Mouse (Mus musculus) stomach, embryonic 14.5 days (tissue): ENCODE measurements at regions not wholly inside any gene's neighbourhood (a gene's known extent, or its start where the extent isn't known, plus 50 kb on each side); places are given as distances from the start of the nearest gene placed in this dataset.

Experiments used
- ATAC-seq: fragments of 200-750 bp; cut with Nextera tagmentation; 2 replicates; pipeline ENCODE4 v1.8.0; 2017; ENCODE audit warnings: low read depth, moderate TSS enrichment; ENCODE audit not compliant: insufficient number of reproducible peaks, insufficient read depth, low FRiP score
- H3K27ac ChIP-seq: fragments of 300-500 bp; sonication (generic); 2 replicates; pipeline ENCODE4 v1.5.1; 2014; ENCODE audit warnings: mild to moderate bottlenecking, low read length, moderate library complexity, mixed read lengths
- H3K27me3 ChIP-seq: fragments of 300-500 bp; sonication (generic); 2 replicates; pipeline ENCODE4 v1.6.1; 2014; ENCODE audit warnings: low read length, control low read depth, mixed read lengths; ENCODE audit not compliant: control insufficient read depth, insufficient read depth
- H3K36me3 ChIP-seq: fragments of 300-500 bp; sonication (generic); 2 replicates; pipeline ENCODE4 v1.6.1; 2014; ENCODE audit warnings: mild to moderate bottlenecking, control low read depth, low read length, moderate library complexity, mixed read lengths; ENCODE audit not compliant: control insufficient read depth, insufficient read depth
- H3K4me1 ChIP-seq: fragments of 300-500 bp; sonication (generic); 2 replicates; pipeline ENCODE4 v1.6.1; 2014; ENCODE audit warnings: low read length, control low read depth, mixed read lengths; ENCODE audit not compliant: control insufficient read depth, insufficient read depth
- H3K4me2 ChIP-seq: fragments of 300-500 bp; sonication (generic); replicated peaks from 2 replicates; pipeline ENCODE4 v1.6.1; 2014; ENCODE audit warnings: low read depth, low read length, control low read depth
- H3K4me3 ChIP-seq: fragments of 300-500 bp; sonication (generic); 2 replicates; pipeline ENCODE4 v1.5.1; 2014; ENCODE audit warnings: low read depth, low read length, control low read depth
- H3K9ac ChIP-seq: fragments of 300-500 bp; sonication (generic); replicated peaks from 2 replicates; pipeline ENCODE4 v1.6.1; 2014; ENCODE audit warnings: low read depth, mild to moderate bottlenecking, control low read depth, low read length, moderate library complexity, mixed read lengths
- H3K9me3 ChIP-seq: fragments of 300-500 bp; sonication (generic); 2 replicates; pipeline ENCODE4 v1.6.1; 2016; ENCODE audit warnings: low read depth, low read length, control low read depth; ENCODE audit not compliant: control insufficient read depth
- WGBS: fragments of 180-500 bp; shearing (Covaris S2); extraction: QIAGEN DNeasy Blood & Tissue Kit; methylation state at CpG from one replicate; pipeline ENCODE4 v1.1.7; 2014; 5-methylcytosine and 5-hydroxymethylcytosine counted together

- no peaks in the 10 kb centered on the region for H3K4me1 ChIP-seq
- no peak overlapping the region for H3K27ac ChIP-seq
- H3K4me2 ChIP-seq: no peak overlapping the region
- 70% methylated on average over 4 of the region's 4 CpGs for WGBS
- no peak for ATAC-seq
- H3K4me3 ChIP-seq: no peak overlapping the region
- H3K9ac ChIP-seq: no peak overlapping the region
- no peaks in the 10 kb centered on the region for H3K9me3 ChIP-seq
- H3K36me3 ChIP-seq: no peaks in the 10 kb centered on the region
- no peaks in the 10 kb centered on the region for H3K27me3 ChIP-seq
Measured at GRCm38 (mm10) chr1:137811981-137812380, 363.5 kb downstream of the Ptprc start.

- Histone ChIP-seq H3K9ac (no peak overlapping the region), H3K4me1 (no peaks in the 10 kb centered on the region), H3K36me3 (no peaks in the 10 kb centered on the region), H3K27me3 (no peaks in the 10 kb centered on the region), H3K9me3 (no peaks in the 10 kb centered on the region), H3K4me2 (no peak overlapping the region), H3K27ac (no peak overlapping the region), H3K4me3 (no peak overlapping the region)
- ATAC-seq: no peak
- 60% methylated on average over 8 of the region's 8 CpGs for WGBS
Measured at GRCm38 (mm10) chr1:137806742-137807141, 368.8 kb downstream of the Ptprc start.

- no peaks in the 10 kb centered on the region for H3K9me3 ChIP-seq
- no peak overlapping the region for H3K27ac ChIP-seq
- H3K4me1 ChIP-seq: no peaks in the 10 kb centered on the region
- H3K9ac ChIP-seq: no peak overlapping the region
- H3K36me3 ChIP-seq: no peaks in the 10 kb centered on the region
- H3K4me3 ChIP-seq: no peak overlapping the region
- ATAC-seq: no peak
- H3K4me2 ChIP-seq: no peak overlapping the region
- H3K27me3 ChIP-seq: no peaks in the 10 kb centered on the region
- 77% methylated on average over 8 of the region's 8 CpGs for WGBS
Measured at GRCm38 (mm10) chr1:137806252-137806651, 369.3 kb downstream of the Ptprc start.

GRCm38 (mm10) chr1:137802119-137802518, 373.4 kb downstream of the Ptprc start:
- H3K4me1 ChIP-seq: no peaks in the 10 kb centered on the region
- no peaks in the 10 kb centered on the region for H3K36me3 ChIP-seq
- H3K4me3 ChIP-seq: no peak overlapping the region
- no peak overlapping the region for H3K4me2 ChIP-seq
- no peak overlapping the region for H3K27ac ChIP-seq
- H3K27me3 ChIP-seq: no peaks in the 10 kb centered on the region
- no peak overlapping the region for H3K9ac ChIP-seq
- ATAC-seq: no peak
- 67% methylated on average over 4 of the region's 4 CpGs for WGBS
- H3K9me3 ChIP-seq: no peaks in the 10 kb centered on the region

- Histone ChIP-seq H3K36me3 (no peaks in the 10 kb centered on the region), H3K27ac (no peak overlapping the region), H3K27me3 (no peaks in the 10 kb centered on the region), H3K4me3 (no peak overlapping the region), H3K9me3 (no peaks in the 10 kb centered on the region), H3K9ac (no peak overlapping the region), H3K4me2 (no peak overlapping the region), H3K4me1 (no peaks in the 10 kb centered on the region)
- no peak for ATAC-seq
- WGBS: 70% methylated on average over 2 of the region's 2 CpGs
Measured at GRCm38 (mm10) chr1:137800752-137801151, 374.8 kb downstream of the Ptprc start.

- H3K4me1 ChIP-seq: no peaks in the 10 kb centered on the region
- no peak for ATAC-seq
Measured at GRCm38 (mm10) chr1:137788789-137789188, 386.7 kb downstream of the Ptprc start.

GRCm38 (mm10) chr1:137786653-137787052, 388.9 kb downstream of the Ptprc start:
- no peaks in the 10 kb centered on the region for H3K4me1 ChIP-seq
- H3K4me2 ChIP-seq: no peak overlapping the region
- H3K27ac ChIP-seq: no peak overlapping the region
- H3K9me3 ChIP-seq: no peaks in the 10 kb centered on the region
- no peaks in the 10 kb centered on the region for H3K36me3 ChIP-seq
- ATAC-seq: no peak
- no peak overlapping the region for H3K4me3 ChIP-seq
- H3K9ac ChIP-seq: no peak overlapping the region
- H3K27me3 ChIP-seq: no peaks in the 10 kb centered on the region

More at GRCm38 (mm10) chr1:137788789-137789188, 386.7 kb downstream of the Ptprc start:
- Histone ChIP-seq H3K9me3 (no peaks in the 10 kb centered on the region), H3K4me2 (no peak overlapping the region), H3K36me3 (no peaks in the 10 kb centered on the region), H3K4me3 (no peak overlapping the region), H3K9ac (no peak overlapping the region), H3K27ac (no peak overlapping the region), H3K27me3 (no peaks in the 10 kb centered on the region)
- WGBS: 71% methylated on average over 3 of the region's 3 CpGs

- Histone ChIP-seq H3K27ac (no peak overlapping the region), H3K4me1 (no peaks in the 10 kb centered on the region), H3K36me3 (no peaks in the 10 kb centered on the region), H3K4me3 (no peak overlapping the region), H3K27me3 (no peaks in the 10 kb centered on the region), H3K9me3 (no peaks in the 10 kb centered on the region), H3K4me2 (no peak overlapping the region), H3K9ac (no peak overlapping the region)
- no peak for ATAC-seq
Measured at GRCm38 (mm10) chr1:137774586-137774985, 400.9 kb downstream of the Ptprc start.

- H3K27ac ChIP-seq: no peak overlapping the region
- no peak overlapping the region for H3K9ac ChIP-seq
- H3K4me3 ChIP-seq: no peak overlapping the region
- ATAC-seq: no peak
- no peaks in the 10 kb centered on the region for H3K9me3 ChIP-seq
- no peaks in the 10 kb centered on the region for H3K4me1 ChIP-seq
- no peak overlapping the region for H3K4me2 ChIP-seq
- H3K36me3 ChIP-seq: no peaks in the 10 kb centered on the region
- no peaks in the 10 kb centered on the region for H3K27me3 ChIP-seq
- 87% methylated on average over 4 of the region's 4 CpGs for WGBS
Measured at GRCm38 (mm10) chr1:137760797-137761196, 414.7 kb downstream of the Ptprc start.
